Mouse (Mus musculus) limb, embryonic 14.5 days (tissue): ENCODE results near the gene Trim44. TPM values are rescaled to one million over a fixed set of nuclear protein-coding genes. Genes with fewer than 3 reads are reported as not detected.
A peak's percentile ranks its signal among the peaks of the same experiment; 100 is the strongest.

Experiments used
- ATAC-seq: fragments of 200-750 bp; cut with Nextera tagmentation; 2 replicates; pipeline ENCODE4 v1.8.0; 2017; ENCODE audit warnings: low read depth, moderate number of reproducible peaks, moderate TSS enrichment; ENCODE audit not compliant: low FRiP score
- DNase-seq: peaks from one replicate; pipeline ENCODE4 v3.0.0-alpha.2; 2015; ENCODE audit warnings: low spot score
- H3K27ac ChIP-seq: fragments of 300-500 bp; sonication (generic); replicated peaks from 2 replicates; pipeline ENCODE4 v1.5.1; 2014; ENCODE audit warnings: low read depth, mild to moderate bottlenecking, low read length, moderate library complexity, mixed read lengths
- H3K27me3 ChIP-seq: fragments of 300-500 bp; sonication (generic); 2 replicates; pipeline ENCODE4 v1.6.1; 2014; ENCODE audit warnings: low read length, mixed read lengths; ENCODE audit not compliant: control insufficient read depth, insufficient read depth
- H3K36me3 ChIP-seq: fragments of 300-500 bp; sonication (generic); 2 replicates; pipeline ENCODE4 v1.6.1; 2014; ENCODE audit warnings: mild to moderate bottlenecking, low read length, moderate library complexity, mixed read lengths; ENCODE audit not compliant: control insufficient read depth, insufficient read depth
- H3K4me1 ChIP-seq: fragments of 300-500 bp; sonication (generic); 2 replicates; pipeline ENCODE4 v1.6.1; 2014; ENCODE audit warnings: antibody characterized with exemption, low read length, mixed read lengths; ENCODE audit not compliant: control insufficient read depth, insufficient read depth
- H3K4me2 ChIP-seq: fragments of 300-500 bp; sonication (generic); replicated peaks from 2 replicates; pipeline ENCODE4 v1.6.1; 2014; ENCODE audit warnings: low read depth, mild to moderate bottlenecking, low read length, moderate library complexity; ENCODE audit not compliant: severe bottlenecking
- H3K4me3 ChIP-seq: fragments of 300-500 bp; sonication (generic); replicated peaks from 2 replicates; pipeline ENCODE4 v1.5.1; 2014; ENCODE audit warnings: low read length
- H3K9ac ChIP-seq: fragments of 300-500 bp; sonication (generic); 2 replicates; pipeline ENCODE4 v1.6.1; 2014; ENCODE audit warnings: mild to moderate bottlenecking, low read depth, low read length, moderate library complexity; ENCODE audit not compliant: severe bottlenecking
- H3K9me3 ChIP-seq: fragments of 300-500 bp; sonication (generic); 2 replicates; pipeline ENCODE4 v1.6.1; 2016; ENCODE audit warnings: low read length; ENCODE audit not compliant: control insufficient read depth
- POLR2A ChIP-seq: fragments of 200-500 bp; IDR thresholded peaks from 2 replicates; pipeline ENCODE4 v1.8.0; 2012; ENCODE audit warnings: inconsistent platforms, mild to moderate bottlenecking, moderate library complexity, borderline replicate concordance; ENCODE audit not compliant: insufficient read depth, insufficient read length; ENCODE audit errors: extremely low read depth
- WGBS: fragments of 180-500 bp; shearing (Covaris S2); extraction: QIAGEN DNeasy Blood & Tissue Kit; methylation state at CpG from one replicate; pipeline ENCODE4 v1.1.7; 2014; 5-methylcytosine and 5-hydroxymethylcytosine counted together
- polyA plus RNA-seq, 2 experiments: library from polyadenylated mRNA; depleted of rRNA in 1 of 2; stranded (reverse) in 1 of 2; unstranded in 1 of 2; fragments of >200 nt; fragmentation: Nextera tagmentation in 1 of 2; extraction: Ambion mirVana in 1 of 2; gene quantifications; 2 replicates each; pipeline versions ENCODE4 v1.2.1 to v1.2.3; 2012 to 2014

Trim44 gene
- polyA plus RNA-seq, 2 experiments, result 36.4 to 69.7 TPM

GRCm38 (mm10) chr2:102288676-102289075 lies 119.0 kb downstream of the Trim44 start:
- no peak overlapping the region for H3K4me2 ChIP-seq

DNA sequence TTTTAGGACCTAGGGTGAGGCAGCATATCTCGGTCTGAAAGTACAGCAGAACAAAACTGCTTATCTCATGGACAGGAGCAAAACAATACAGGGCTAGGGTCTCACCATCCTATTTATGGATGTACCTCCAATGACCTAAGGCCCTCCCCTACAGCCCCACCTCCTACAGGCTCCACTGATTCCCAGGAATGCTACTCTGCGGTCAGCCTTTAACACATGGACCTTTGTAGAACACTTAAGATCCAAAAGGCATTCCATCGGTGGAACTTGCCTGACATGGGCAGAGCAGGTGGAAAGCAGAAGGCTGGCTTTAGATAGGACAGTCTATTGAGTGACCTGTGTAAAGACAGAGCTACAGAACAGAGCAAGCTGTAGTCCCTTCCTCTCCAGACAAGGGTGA lies 120.3 kb downstream of the Trim44 start:
- Histone ChIP-seq H3K4me1 (0 out of 2 replicates have a peak, but pooled peaks cover 6% of the 10 kb centered on the region), H3K27me3 (no peaks in the 10 kb centered on the region), H3K27ac (no peak overlapping the region), H3K9ac (no peak overlapping the region), H3K9me3 (no peaks in the 10 kb centered on the region), H3K4me3 (no peak overlapping the region), H3K36me3 (no peaks in the 10 kb centered on the region), H3K4me2 (no peak overlapping the region)
- WGBS, result 88% methylated on average over 3 of the region's 3 CpGs
- DNase-seq (no peak), ATAC-seq (no peak)
- no peak for TF ChIP-seq POLR2A

More at GRCm38 (mm10) chr2:102288676-102289075, 119.0 kb downstream of the Trim44 start:
- DNase-seq (no peak), ATAC-seq (no peak)
- WGBS, result 85% methylated on average over 5 of the region's 5 CpGs
- H3K4me1 ChIP-seq, result 0 out of 2 replicates have a peak, but pooled peaks cover 9% of the 10 kb centered on the region
- no peak overlapping the region for H3K4me3 ChIP-seq
- H3K9me3 ChIP-seq, result no peaks in the 10 kb centered on the region
- no peak overlapping the region for H3K27ac ChIP-seq
- no peak overlapping the region for H3K9ac ChIP-seq
- H3K27me3 ChIP-seq, result no peaks in the 10 kb centered on the region
- no peak for TF ChIP-seq POLR2A
- H3K36me3 ChIP-seq, result no peaks in the 10 kb centered on the region

DNA sequence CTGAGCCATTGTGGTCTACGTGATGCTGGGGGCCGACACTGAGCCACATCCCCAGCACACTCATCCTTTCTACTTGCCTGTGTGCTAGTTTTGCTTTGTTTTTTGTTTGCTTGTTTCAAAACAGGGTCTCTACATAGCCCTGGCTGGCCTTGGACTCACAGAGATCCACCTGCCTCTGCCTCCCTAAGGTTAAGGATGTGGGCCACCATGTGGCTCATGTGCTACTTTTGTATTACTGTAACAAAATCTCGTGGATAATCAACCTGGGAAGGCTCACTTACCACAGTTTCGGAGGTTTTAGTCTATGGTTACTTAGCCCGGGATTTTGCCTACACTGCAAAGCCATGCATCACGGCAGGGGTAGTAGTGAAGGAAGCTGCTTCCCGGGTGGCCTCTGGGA lies 125.5 kb downstream of the Trim44 start:
- ATAC-seq (no peak), DNase-seq (no peak)
- TF ChIP-seq POLR2A, result no peak
- Histone ChIP-seq H3K36me3 (no peaks in the 10 kb centered on the region), H3K4me2 (no peak overlapping the region), H3K9me3 (no peaks in the 10 kb centered on the region), H3K27me3 (no peaks in the 10 kb centered on the region), H3K9ac (no peak overlapping the region), H3K4me3 (no peak overlapping the region), H3K4me1 (peaks cover 3% of the 10 kb centered on the region; the same call in 1 of the 2 replicates), H3K27ac (no peak overlapping the region)
- 82% methylated on average over 7 of the region's 7 CpGs for WGBS

GRCm38 (mm10) chr2:102279779-102280178 lies 127.8 kb downstream of the Trim44 start:
- Histone ChIP-seq H3K27ac (no peak overlapping the region), H3K9me3 (no peaks in the 10 kb centered on the region), H3K4me1 (no peaks in the 10 kb centered on the region; the same call in 1 of the 2 replicates), H3K4me3 (no peak overlapping the region), H3K36me3 (no peaks in the 10 kb centered on the region), H3K4me2 (no peak overlapping the region), H3K9ac (no peak overlapping the region), H3K27me3 (no peaks in the 10 kb centered on the region)
- WGBS, result 73% methylated on average over 7 of the region's 7 CpGs
- TF ChIP-seq POLR2A, result no peak
- DNase-seq, result no peak
- ATAC-seq, result no peak

- H3K27ac ChIP-seq, result no peak overlapping the region
- H3K4me2 ChIP-seq, result no peak overlapping the region
- ATAC-seq (no peak), DNase-seq (peak; percentile 28)
- 44% methylated on average over 1 of the region's 1 CpGs for WGBS
- no peaks in the 10 kb centered on the region for H3K27me3 ChIP-seq
- H3K9me3 ChIP-seq, result no peaks in the 10 kb centered on the region
- TF ChIP-seq POLR2A, result no peak
- H3K36me3 ChIP-seq, result no peaks in the 10 kb centered on the region
- no peaks in the 10 kb centered on the region; the same call in 1 of the 2 replicates for H3K4me1 ChIP-seq
- H3K9ac ChIP-seq, result no peak overlapping the region
- no peak overlapping the region for H3K4me3 ChIP-seq
These were observed 129.7 kb downstream of the Trim44 start for GRCm38 (mm10) chr2:102277946-102278345.

DNA sequence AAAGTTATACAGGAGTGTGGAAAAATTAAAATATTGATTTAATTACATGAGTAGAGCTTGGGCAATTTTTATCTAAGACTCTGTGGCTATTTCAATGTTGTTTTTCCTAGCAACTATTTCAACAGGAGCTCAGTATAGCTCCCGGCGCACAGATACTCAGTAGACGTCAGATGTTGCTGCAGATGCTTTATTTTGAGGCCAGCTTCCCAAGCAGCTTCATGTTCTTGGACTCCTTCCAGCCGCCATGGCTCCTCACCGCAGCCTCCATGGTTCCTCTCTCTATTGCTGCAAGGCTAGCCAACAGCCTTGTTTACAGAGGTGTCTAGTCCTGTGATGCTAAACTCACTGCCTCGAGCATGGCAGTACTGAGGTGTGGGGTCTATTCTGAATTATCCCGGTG lies 134.3 kb downstream of the Trim44 start:
- H3K9me3 ChIP-seq, result no peaks in the 10 kb centered on the region
- no peak overlapping the region for H3K4me2 ChIP-seq
- no peaks in the 10 kb centered on the region for H3K36me3 ChIP-seq
- H3K4me3 ChIP-seq, result no peak overlapping the region
- no peaks in the 10 kb centered on the region for H3K27me3 ChIP-seq
- TF ChIP-seq POLR2A, result no peak
- no peaks in the 10 kb centered on the region; the same call in 1 of the 2 replicates for H3K4me1 ChIP-seq
- no peak overlapping the region for H3K27ac ChIP-seq
- WGBS, result 89% methylated on average over 7 of the region's 7 CpGs
- no peak overlapping the region for H3K9ac ChIP-seq
- no peak for ATAC-seq
- no peak for DNase-seq
